ENCODE assay signal across 24 mouse cellular contexts in genomic region chr6:32359675-32360074, GRCm38 (mm10).
DNase-seq lines count a peak whose midpoint lies in the region; ATAC-seq lines count a peak whose summit lies in the region.
"Had no signal": no experiment of that assay in that cellular context is flagged by ENCODE, and none has a peak within 500 bp of the region (broad histone marks: within the 10 kb centered on the region; RNA-seq: fewer than 3 reads in every experiment).

No protein-coding gene starts in this region.

- H3K4me2 ChIP-seq in hindbrain, embryonic 12.5 days (replicated peaks) = no peak overlapping the region
- no peak overlapping the region for H3K4me2 ChIP-seq in hindbrain, embryonic 13.5 days
- H3K4me2 ChIP-seq: embryonic facial prominence, embryonic 12.5 days; midbrain, embryonic 15.5 days; neural tube, embryonic 15.5 days had no signal

- peak; percentile 96 for ATAC-seq in frontal cortex, adult (ENCODE audit: low TSS enrichment)
- ATAC-seq in hindbrain, embryonic 12.5 days (ENCODE audit: low FRiP score) = no peak
- ATAC-seq in hindbrain, embryonic 13.5 days (ENCODE audit: low FRiP score) = no peak
- ATAC-seq: CD4-positive, CD25-positive, alpha-beta regulatory T cell, adult 4 months; forebrain, embryonic 14.5 days; liver, postnatal 0 days; midbrain, embryonic 15.5 days; Patski had no signal

- H3K4me3 ChIP-seq in hindbrain, embryonic 12.5 days = no peak overlapping the region
- no peak overlapping the region for H3K4me3 ChIP-seq in hindbrain, embryonic 13.5 days
- H3K4me3 ChIP-seq: embryonic facial prominence, embryonic 12.5 days; erythroblast, embryonic 14.5 days; layer of hippocampus, adult 2 months; midbrain, embryonic 15.5 days; myocyte; neural tube, embryonic 15.5 days had no signal

- H3K9me3 ChIP-seq in hindbrain, embryonic 12.5 days (replicated peaks) = no peaks in the 10 kb centered on the region
- no peaks in the 10 kb centered on the region for H3K9me3 ChIP-seq in hindbrain, embryonic 13.5 days
- H3K9me3 ChIP-seq: embryonic facial prominence, embryonic 12.5 days; midbrain, embryonic 15.5 days; neural tube, embryonic 15.5 days had no signal

- H3K36me3 ChIP-seq in hindbrain, embryonic 12.5 days = no peaks in the 10 kb centered on the region
- no peaks in the 10 kb centered on the region for H3K36me3 ChIP-seq in hindbrain, embryonic 13.5 days
- H3K36me3 ChIP-seq: embryonic facial prominence, embryonic 12.5 days; midbrain, embryonic 15.5 days; neural tube, embryonic 15.5 days had no signal

- H3K9ac ChIP-seq in hindbrain, embryonic 12.5 days = no peak overlapping the region
- no peak overlapping the region for H3K9ac ChIP-seq in hindbrain, embryonic 13.5 days
- H3K9ac ChIP-seq: embryonic facial prominence, embryonic 12.5 days; liver, postnatal 0 days; midbrain, embryonic 15.5 days; neural tube, embryonic 15.5 days had no signal

- peaks cover 13% of the 10 kb centered on the region; the same call in 1 of the 2 replicates for H3K4me1 ChIP-seq in hindbrain, embryonic 12.5 days
- peaks cover 48% of the 10 kb centered on the region for H3K4me1 ChIP-seq in hindbrain, embryonic 13.5 days (replicated peaks)

- H3K27ac ChIP-seq in hindbrain, embryonic 12.5 days = 0 out of 2 replicates have a peak overlapping the region, but pooled peaks have one; percentile 13
- no peak overlapping the region for H3K27ac ChIP-seq in hindbrain, embryonic 13.5 days
- H3K27ac ChIP-seq: embryonic facial prominence, embryonic 12.5 days; layer of hippocampus, adult 2 months; midbrain, embryonic 15.5 days; neural tube, embryonic 15.5 days had no signal

- H3K27me3 ChIP-seq in hindbrain, embryonic 12.5 days = no peaks in the 10 kb centered on the region
- H3K27me3 ChIP-seq in hindbrain, embryonic 13.5 days = no peaks in the 10 kb centered on the region
- H3K27me3 ChIP-seq: embryonic facial prominence, embryonic 12.5 days; midbrain, embryonic 15.5 days; neural tube, embryonic 15.5 days; Patski had no signal

- DNase-seq in frontal cortex, postnatal 10 days (ENCODE audit: low spot score in 2 of 2) = no peak
- peak; percentile 67 for DNase-seq in right cerebral cortex, adult 18-20 months
- DNase-seq in right cerebral cortex, postnatal 4 days = no peak
- peak; percentile 17 for DNase-seq in right cerebral cortex, postnatal 25 days
- no peak for DNase-seq in gastrocnemius, postnatal 25 days
- DNase-seq: adrenal gland, postnatal 10 days; cerebellum, adult 9-11 months; heart, adult 18-20 months; kidney, postnatal 14 days; liver, postnatal 0 days; lung, postnatal 10 days; thymus, postnatal 14 days had no signal

- 59% methylated on average over 3 of the region's 3 CpGs for WGBS in hindbrain, embryonic 12.5 days
- WGBS in hindbrain, embryonic 13.5 days = 66% methylated on average over 3 of the region's 3 CpGs

Comparison
In these comparisons a context has a peak if more than half of its experiments do, and no peak if none do; other contexts are left out.
1. DNase-seq: peak in right cerebral cortex, adult 18-20 months (single experiment) and right cerebral cortex, postnatal 25 days (single experiment); none in frontal cortex, postnatal 10 days (0 of 2), right cerebral cortex, postnatal 4 days (single experiment) and gastrocnemius, postnatal 25 days (single experiment).